Mouse (Mus musculus): ENCODE results near the gene Ezh2.
"Not testable (repeated sequence)": the region's sequence is repeated elsewhere in the genome, so short reads cannot be mapped to it uniquely, and the experiment has no call there.

Ezh2 gene

GRCm38 (mm10) chr6:47594926-47595623 is at the start of gene Ezh2:
TSS of gene Ezh2 (minus strand) at chr6:47595341.
- peak; percentile 96 for DNase-seq (ENCODE audit: low read depth)

DNA sequence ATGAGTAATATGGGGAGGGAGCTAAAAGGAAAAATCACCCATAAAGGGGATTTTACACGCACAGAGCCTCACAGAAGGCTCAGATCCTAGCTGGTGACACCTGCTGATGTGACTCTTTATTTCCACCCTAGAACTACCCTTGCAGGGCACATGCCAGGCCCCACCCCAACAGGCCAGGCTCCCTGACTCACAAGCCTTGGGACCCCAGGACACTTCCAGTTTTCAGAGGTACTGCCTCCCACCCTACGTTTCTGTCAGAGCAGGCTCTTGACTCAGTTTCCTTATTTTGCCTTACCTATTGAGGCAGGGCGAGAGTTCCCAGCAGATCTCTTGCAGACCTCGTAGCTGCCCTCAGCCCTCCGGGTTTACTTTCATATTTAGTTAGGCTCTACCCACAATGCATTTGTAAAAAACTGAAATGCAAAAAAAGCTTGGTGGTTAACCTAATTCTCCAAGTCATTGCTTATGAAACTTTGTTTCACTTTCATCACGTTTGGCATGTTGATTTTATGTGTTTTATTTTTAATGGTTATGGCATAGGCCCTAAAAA is 41.5 kb upstream of the Ezh2 start:
- DNase-seq (ENCODE audit: low read depth): peak; percentile 92

DNA sequence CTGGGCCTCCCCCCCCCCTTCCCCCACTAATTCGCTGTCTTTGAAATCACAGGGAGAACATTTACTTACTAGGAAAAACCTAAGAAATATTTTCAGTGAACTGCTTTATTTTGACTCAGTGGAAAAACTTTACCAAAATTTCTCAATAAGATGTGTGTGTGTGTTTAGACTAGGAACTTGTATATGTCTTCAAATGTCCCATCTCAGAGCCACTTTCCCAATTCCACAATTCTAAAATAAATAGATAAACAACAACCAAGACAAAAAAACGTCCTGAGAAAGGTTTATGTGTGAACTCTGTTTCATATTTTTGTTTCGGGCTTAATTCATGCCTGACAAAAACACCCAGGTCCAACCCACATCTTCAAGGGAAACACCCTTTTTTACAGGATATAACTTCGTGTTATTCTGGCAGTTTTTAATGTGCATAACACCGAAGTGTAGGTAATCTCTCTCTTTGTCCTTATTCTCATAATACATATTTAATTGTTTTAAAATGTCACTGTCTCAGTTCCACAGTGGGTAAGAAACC is 40.9 kb upstream of the Ezh2 start:
- no peak for DNase-seq (ENCODE audit: low read depth)

GRCm38 (mm10) chr6:47635207-47635994 is 40.3 kb upstream of the Ezh2 start:
- peak; percentile 77 for DNase-seq (ENCODE audit: low read depth)

GRCm38 (mm10) chr6:47633467-47633866 is 38.3 kb upstream of the Ezh2 start:
- DNase-seq (ENCODE audit: low read depth): peak; percentile 84

GRCm38 (mm10) chr6:47630061-47630460 is 34.9 kb upstream of the Ezh2 start:
- not testable (repeated sequence) for DNase-seq (ENCODE audit: low read depth)

GRCm38 (mm10) chr6:47627978-47628377 is 32.8 kb upstream of the Ezh2 start:
- DNase-seq (ENCODE audit: low read depth): no peak

GRCm38 (mm10) chr6:47626976-47627375 is 31.8 kb upstream of the Ezh2 start:
- not testable (repeated sequence) for DNase-seq (ENCODE audit: low read depth)

GRCm38 (mm10) chr6:47621039-47621438 is 25.9 kb upstream of the Ezh2 start:
- peak; percentile 86 for DNase-seq (ENCODE audit: low read depth)

DNA sequence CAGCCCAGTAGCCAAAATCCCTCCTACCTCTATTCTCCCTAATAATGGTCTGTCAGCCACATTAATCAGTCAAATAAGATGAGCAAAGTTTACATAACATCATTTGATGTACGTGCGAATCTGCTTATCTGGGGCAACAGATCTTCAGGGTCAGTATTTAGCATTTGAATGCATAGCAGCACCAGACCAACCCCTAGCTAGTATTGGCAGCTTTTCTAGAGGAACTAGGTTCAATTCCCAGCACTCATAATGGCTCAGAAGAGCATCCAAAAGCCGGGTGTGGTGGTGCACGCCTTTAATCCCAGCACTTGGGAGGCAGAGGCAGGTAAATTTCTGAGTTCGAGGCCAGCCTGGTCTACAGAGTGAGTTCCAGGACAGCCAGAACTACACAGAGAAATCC is 13.2 kb upstream of the Ezh2 start:
- not testable (repeated sequence) for DNase-seq (ENCODE audit: low read depth)

GRCm38 (mm10) chr6:47601931-47602330 is 6.8 kb upstream of the Ezh2 start:
- no peak for DNase-seq (ENCODE audit: low read depth)

- DNase-seq (ENCODE audit: low read depth): peak; percentile 68
Observed at GRCm38 (mm10) chr6:47595696-47596095, 555 bp upstream of the Ezh2 start.

- peak; percentile 78 for DNase-seq (ENCODE audit: low read depth)
Observed at GRCm38 (mm10) chr6:47594141-47594835, 853 bp downstream of the Ezh2 start.

DNA sequence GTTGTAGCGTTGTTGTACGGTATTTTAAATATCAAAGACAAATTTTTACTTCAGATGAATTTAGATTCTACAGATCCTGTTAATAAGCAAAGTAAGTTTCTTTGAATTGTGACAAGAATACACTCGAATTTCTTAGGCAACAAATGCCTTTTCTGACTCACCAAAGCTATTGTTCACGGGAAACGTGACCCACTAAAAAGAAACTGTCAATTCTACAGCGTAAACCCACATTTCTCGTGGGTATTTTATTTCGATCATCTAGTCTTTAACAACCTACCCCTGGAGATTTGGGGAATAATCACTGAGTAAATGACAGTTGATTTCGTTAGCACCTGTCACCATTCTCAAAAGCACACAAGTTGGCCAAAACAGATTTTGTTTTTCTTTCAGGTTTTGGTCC is 1.6 kb downstream of the Ezh2 start:
- peak; percentile 27 for DNase-seq (ENCODE audit: low read depth)

DNA sequence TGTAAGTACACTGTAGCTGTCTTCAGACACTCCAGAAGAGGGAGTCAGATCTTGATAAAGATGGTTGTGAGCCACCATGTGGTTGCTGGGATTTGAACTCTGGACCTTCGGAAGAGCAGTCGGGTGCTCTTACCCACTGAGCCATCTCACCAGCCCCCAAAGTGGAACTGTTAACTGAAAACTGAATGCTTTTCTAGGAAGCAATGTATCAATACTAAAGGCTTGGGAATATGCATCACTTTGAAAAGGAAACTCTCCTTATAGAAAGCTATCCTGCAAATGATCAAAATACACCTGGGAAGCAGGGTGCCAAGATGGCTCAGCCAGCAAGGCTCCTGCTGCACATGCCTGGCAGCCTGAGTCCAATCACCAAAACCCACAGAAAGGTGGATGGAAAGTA is 7.8 kb downstream of the Ezh2 start:
- DNase-seq (ENCODE audit: low read depth): not testable (repeated sequence)

DNA sequence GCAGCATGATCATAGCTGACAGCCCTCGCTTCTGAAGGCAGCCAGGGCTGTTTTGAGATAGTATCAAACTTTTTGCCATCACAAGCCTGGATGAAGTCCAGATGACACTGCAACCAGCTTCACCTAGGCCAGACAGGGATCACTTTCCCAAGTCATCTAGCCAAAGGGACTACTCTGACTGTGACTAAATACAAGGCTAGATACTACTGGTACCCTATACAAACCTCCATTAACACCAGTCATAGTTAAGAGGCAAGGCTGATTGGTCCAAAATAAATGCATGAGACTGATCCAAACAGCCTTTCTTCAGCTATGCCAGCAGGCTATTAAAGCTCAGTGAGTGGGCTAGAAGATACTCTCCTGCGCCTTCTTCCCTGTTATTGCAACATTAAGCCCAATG is 22.3 kb downstream of the Ezh2 start:
- no peak for DNase-seq (ENCODE audit: low read depth)

DNA sequence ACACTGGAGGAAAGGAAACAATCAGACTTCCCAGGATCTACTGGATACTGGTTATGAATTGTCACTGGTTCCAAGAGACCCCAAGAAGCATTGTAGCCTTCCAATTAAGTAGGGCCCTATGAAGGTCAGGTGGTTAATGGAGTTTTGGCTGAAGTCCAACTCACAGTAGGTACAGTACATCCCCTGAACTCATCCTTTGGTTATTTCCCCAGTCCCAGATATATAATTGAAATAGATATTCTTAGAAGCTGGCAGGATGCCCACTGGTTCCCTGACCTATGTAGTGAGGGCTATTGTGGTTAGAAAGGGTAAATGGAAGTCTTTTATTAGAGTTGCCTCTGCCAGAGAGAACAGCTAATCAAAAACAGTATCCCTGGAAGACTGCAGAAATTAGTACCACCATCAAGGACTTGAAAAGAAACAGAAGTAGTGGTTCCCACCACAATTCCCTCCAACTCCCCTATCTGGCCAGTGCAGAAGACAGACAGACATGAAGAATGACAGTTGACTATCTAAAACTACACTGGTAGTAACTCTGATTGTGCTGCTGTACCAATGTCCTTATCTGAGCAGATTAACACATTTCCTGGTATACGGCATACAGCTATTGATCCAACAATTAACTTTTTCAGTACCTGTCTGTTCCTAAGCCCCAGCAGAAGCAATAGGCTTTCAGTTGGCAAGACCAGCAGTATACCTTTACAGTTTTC is 29.7 kb downstream of the Ezh2 start:
- peak; percentile 52 for DNase-seq (ENCODE audit: low read depth)

GRCm38 (mm10) chr6:47561426-47561825 is 33.7 kb downstream of the Ezh2 start:
- DNase-seq (ENCODE audit: low read depth): peak; percentile 33

- peak; percentile 26 for DNase-seq (ENCODE audit: low read depth)
Observed at GRCm38 (mm10) chr6:47560846-47561245, 34.3 kb downstream of the Ezh2 start.

GRCm38 (mm10) chr6:47560407-47560806 is 34.7 kb downstream of the Ezh2 start:
- DNase-seq (ENCODE audit: low read depth): no peak

DNA sequence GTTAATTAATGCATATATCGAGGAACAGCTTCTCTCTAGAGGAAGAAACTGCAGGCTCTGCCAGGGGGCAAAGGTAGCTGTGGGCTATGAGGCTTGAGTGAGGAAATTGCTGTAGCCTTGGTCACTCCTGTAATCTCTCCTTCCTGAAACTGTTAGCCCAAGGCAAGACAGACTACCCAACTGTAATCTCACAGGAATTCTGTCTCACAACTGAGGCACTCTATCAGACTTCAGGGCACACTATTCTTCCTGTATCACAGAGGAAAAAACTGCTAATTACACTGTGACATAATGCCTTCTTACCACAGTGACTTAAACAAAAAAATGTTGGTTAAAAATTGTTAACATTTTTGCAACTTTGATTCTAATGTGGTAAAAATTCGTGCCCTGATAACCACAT is 35.9 kb downstream of the Ezh2 start:
- peak; percentile 56 for DNase-seq (ENCODE audit: low read depth)

DNA sequence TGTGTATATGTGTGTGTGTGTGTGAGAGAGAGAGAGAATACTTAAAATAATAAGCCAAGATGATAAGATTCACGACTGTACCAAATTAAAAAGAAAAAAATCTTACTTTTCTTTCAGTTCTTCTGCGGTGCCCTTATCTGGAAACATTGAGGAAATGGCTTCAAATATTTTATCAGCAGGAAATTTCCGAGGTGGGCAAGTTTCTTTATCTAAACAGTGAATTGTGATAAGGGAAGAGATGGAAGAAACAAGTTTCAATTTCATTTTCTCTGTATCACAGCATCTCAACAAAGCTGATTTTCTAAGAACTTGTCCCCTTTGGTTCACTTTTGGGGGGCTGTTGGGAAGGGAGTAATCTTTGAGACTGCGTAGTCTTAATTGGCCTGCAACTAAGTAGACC is 42.9 kb downstream of the Ezh2 start:
- no peak for DNase-seq (ENCODE audit: low read depth)

All from 416B (cell line).